In the genomic region with DNA sequence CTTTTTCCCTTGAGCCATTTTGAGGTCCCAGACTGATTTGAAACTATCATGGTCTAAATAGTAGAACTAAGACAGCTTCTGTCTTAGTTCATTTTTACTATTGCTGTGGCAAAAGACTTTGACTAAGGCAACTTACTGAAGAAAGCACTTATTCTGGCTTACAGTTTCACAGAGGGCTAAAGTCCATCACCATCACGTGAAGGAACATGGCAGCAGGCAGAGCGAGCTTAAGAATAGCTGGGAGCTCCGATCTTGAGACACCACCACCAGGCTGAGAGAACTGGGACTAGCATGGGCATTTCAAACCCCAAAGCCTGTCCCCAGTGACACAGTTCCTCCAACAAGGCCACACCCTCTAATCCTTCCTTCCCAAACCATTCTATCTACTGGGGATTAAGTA, we compare ENCODE assay signal across 14 mouse cellular contexts.
"Had no signal": no experiment of that assay in that cellular context is flagged by ENCODE, and none has a peak within 500 bp of the region (broad histone marks: within the 10 kb centered on the region; RNA-seq: fewer than 3 reads in every experiment).

No protein-coding gene starts in this region.

- H3K9ac ChIP-seq: limb, embryonic 12.5 days; liver, embryonic 15.5 days; midbrain, embryonic 15.5 days; neural tube, embryonic 12.5 days; stomach, embryonic 15.5 days had no signal

- H3K4me2 ChIP-seq: limb, embryonic 12.5 days; liver, embryonic 11.5 days; liver, embryonic 15.5 days; midbrain, embryonic 11.5 days; midbrain, embryonic 15.5 days; neural tube, embryonic 12.5 days; stomach, embryonic 15.5 days had no signal

- H3K9me3 ChIP-seq: limb, embryonic 12.5 days; liver, embryonic 15.5 days; midbrain, embryonic 15.5 days; neural tube, embryonic 12.5 days; stomach, embryonic 15.5 days had no signal

- ATAC-seq: inflammation-experienced regulatory T-cells, adult 6 months; lung, postnatal 0 days; midbrain, embryonic 15.5 days had no signal

- DNase-seq: lung, adult 2 months; lung, postnatal 36 days; thymus, adult 2 months; thymus, postnatal 25 days had no signal

- H3K36me3 ChIP-seq: stomach, embryonic 15.5 days had no signal

- H3K27me3 ChIP-seq: limb, embryonic 12.5 days; liver, embryonic 15.5 days; midbrain, embryonic 15.5 days; neural tube, embryonic 12.5 days; stomach, embryonic 15.5 days had no signal

- H3K4me3 ChIP-seq: layer of hippocampus, adult 2 months; limb, embryonic 12.5 days; liver, embryonic 15.5 days; midbrain, embryonic 15.5 days; neural tube, embryonic 12.5 days; stomach, embryonic 15.5 days had no signal

- H3K4me1 ChIP-seq: stomach, embryonic 15.5 days had no signal

- H3K27ac ChIP-seq: layer of hippocampus, adult 2 months; limb, embryonic 12.5 days; liver, embryonic 15.5 days; midbrain, embryonic 15.5 days; neural tube, embryonic 12.5 days; stomach, embryonic 15.5 days had no signal
